11 mouse cellular contexts compared by ENCODE assay signal in the genomic region with DNA sequence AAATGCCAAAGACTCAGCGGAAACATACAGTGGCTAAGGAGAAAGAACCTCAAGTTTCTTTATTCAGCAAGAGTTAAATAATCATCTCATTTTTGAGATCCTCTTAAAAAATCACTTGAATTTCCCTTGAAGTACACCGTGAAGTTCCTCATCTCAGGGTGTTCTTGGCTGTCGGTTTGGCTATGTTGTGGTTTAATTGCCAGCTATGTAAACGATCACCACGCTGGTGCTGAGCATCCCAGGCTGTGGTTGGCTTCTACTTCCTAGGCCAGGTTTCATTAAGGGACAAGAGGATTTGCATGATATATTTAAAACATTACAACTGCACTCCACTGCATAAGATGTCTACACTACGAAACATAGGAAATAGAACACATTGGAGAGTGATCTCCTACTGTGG.
"Had no signal": no experiment of that assay in that cellular context is flagged by ENCODE, and none has a peak within 500 bp of the region (broad histone marks: within the 10 kb centered on the region; RNA-seq: fewer than 3 reads in every experiment).

No protein-coding gene starts in this region.

- DNase-seq: lung, adult 18-20 months; lung, postnatal 10 days; lung, postnatal 4 days; right cerebral cortex, postnatal 25 days; right cerebral cortex, postnatal 4 days; spleen, adult 18-20 months; thymus, adult 2 months; thymus, postnatal 25 days; thymus, postnatal 4 days had no signal

- ATAC-seq: liver, embryonic 12.5 days; midbrain, embryonic 15.5 days had no signal
